Mouse (Mus musculus) ES-E14 (cell line): ENCODE results near the gene Umodl1. TPM values are rescaled to one million over a fixed set of nuclear protein-coding genes. Genes with fewer than 3 reads are reported as not detected.

Experiments used
- DNase-seq: peaks from one replicate; pipeline ENCODE4 v3.0.0-alpha.2; 2013; ENCODE audit warnings: low read depth, low spot score
- H3K27ac ChIP-seq: 2 replicates; pipeline ENCODE4 v1.5.1; 2012; ENCODE audit warnings: low read depth, mild to moderate bottlenecking, low read length, moderate library complexity, mixed read lengths; ENCODE audit not compliant: poor library complexity, insufficient read depth, severe bottlenecking
- H3K36me3 ChIP-seq: 2 replicates; pipeline ENCODE4 v1.6.1; 2012; ENCODE audit warnings: mild to moderate bottlenecking, low read length, moderate library complexity, mixed read lengths; ENCODE audit not compliant: control insufficient read depth, poor library complexity, insufficient read depth, severe bottlenecking
- H3K4me1 ChIP-seq, 2 experiments: fragments of 150-350 bp in 1 of 2; sonication (generic) in 1 of 2; 2 replicates each; pipeline ENCODE4 v1.6.1; 2012; ENCODE audit warnings: low read length in 2 of 2, mild to moderate bottlenecking in 1 of 2, mixed read lengths in 1 of 2; ENCODE audit not compliant: control insufficient read depth in 2 of 2, insufficient read depth in 2 of 2, poor library complexity in 1 of 2
- H3K4me3 ChIP-seq, 2 experiments: fragments of 150-350 bp in 1 of 2; sonication (generic) in 1 of 2; 2 replicates each; pipeline ENCODE4 v1.5.1; 2012; ENCODE audit warnings: low read length in 2 of 2, low read depth in 1 of 2, mild to moderate bottlenecking in 1 of 2, mixed read lengths in 1 of 2; ENCODE audit not compliant: insufficient read depth in 1 of 2, poor library complexity in 1 of 2, severe bottlenecking in 1 of 2
- H3K9ac ChIP-seq: 2 replicates; pipeline ENCODE4 v1.6.1; 2012; ENCODE audit warnings: low read depth, mild to moderate bottlenecking, low read length, mixed read lengths; ENCODE audit not compliant: poor library complexity, insufficient read depth, severe bottlenecking
- H3K9me3 ChIP-seq: fragments of 150-350 bp; sonication (generic); 2 replicates; pipeline ENCODE4 v1.6.1; 2012; ENCODE audit warnings: low read depth, mild to moderate bottlenecking, low read length; ENCODE audit not compliant: control insufficient read depth, insufficient read depth
- CHD2 ChIP-seq: IDR thresholded peaks from 2 replicates; pipeline ENCODE4 v1.6.1; 2014; ENCODE audit warnings: mild to moderate bottlenecking, low read depth, low read length, inconsistent platforms
- HCFC1 ChIP-seq: IDR thresholded peaks from 2 replicates; pipeline ENCODE4 v1.6.1; 2012; ENCODE audit warnings: low read length, inconsistent platforms, borderline replicate concordance; ENCODE audit not compliant: insufficient read depth
- MAFK ChIP-seq: IDR thresholded peaks from 2 replicates; pipeline ENCODE4 v1.6.1; 2014; ENCODE audit warnings: mild to moderate bottlenecking, low read depth, low read length, inconsistent platforms; ENCODE audit not compliant: insufficient read depth
- ZC3H11A ChIP-seq: IDR thresholded peaks from 2 replicates; pipeline ENCODE4 v1.6.1; 2012; ENCODE audit warnings: low read depth, mild to moderate bottlenecking, inconsistent platforms, low read length, borderline replicate concordance
- ZNF384 ChIP-seq: IDR thresholded peaks from 2 replicates; pipeline ENCODE4 v1.6.1; 2012; ENCODE audit warnings: low read depth, low read length, inconsistent platforms
- in situ Hi-C, 2 experiments: fragments of 600-800 bp; cut with MboI; formaldehyde crosslinking; loops; one replicate each; pipeline ENCODE4 v1.15.1; 2025; ENCODE audit warnings: low sequenced_read_pairs in 2 of 2, inconsistent platforms in 1 of 2; ENCODE audit not compliant: unreplicated experiment in 2 of 2
- total RNA-seq: library from RNA; depleted of rRNA; stranded (reverse); fragments of 300-350 nt; gene quantifications from 2 replicates; pipeline ENCODE4 v1.2.3, GENCODE M21; 2012

Umodl1 gene
- total RNA-seq, 1 experiment, result not detected

DNA sequence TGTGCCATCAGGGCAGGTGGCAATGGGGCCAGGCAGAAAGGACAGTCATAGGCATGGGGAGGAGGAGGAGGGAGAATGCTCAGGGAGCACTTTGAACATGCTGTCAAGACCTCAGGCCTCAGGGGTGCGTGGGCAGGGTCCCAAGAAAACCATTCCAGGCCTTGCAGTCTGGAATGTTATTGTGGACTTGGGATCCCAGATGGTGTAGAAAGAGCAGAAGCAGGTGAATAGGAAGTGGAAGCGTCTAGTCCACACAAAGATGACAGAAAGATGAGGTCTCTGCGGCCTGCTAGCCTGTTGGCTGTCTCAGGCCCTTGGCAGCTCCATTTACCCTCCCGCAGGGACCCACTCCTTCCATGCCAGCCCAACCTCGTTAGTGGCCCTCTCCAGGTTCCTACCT, 41.9 kb upstream of the Umodl1 start:
- Histone ChIP-seq H3K9ac (no peak overlapping the region), H3K36me3 (no peaks in the 10 kb centered on the region; the same call in 1 of the 2 replicates)
- in situ Hi-C loops, result no loop called here

DNA sequence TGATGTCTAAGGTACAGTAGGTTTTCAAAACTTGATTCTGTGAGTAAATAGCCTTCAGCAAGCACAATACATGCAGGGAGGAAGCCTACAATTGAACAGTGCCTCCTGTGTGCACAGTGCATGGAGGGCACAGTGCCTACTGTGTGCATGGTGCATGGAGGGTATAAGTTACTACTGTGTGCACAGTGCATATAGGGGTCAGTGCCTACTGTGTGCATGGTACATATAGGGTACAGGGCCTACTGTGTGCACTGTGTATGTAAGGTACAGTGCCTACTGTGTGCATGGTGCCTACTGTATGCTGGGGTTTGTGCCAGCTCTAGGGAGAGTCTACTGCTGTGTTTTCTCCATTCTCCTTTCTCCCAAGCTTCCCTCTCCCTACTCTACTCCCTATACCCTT, 40.2 kb upstream of the Umodl1 start:
- no peak overlapping the region for H3K9ac ChIP-seq
- in situ Hi-C loops, result no loop called here
- no peak overlapping the region for H3K27ac ChIP-seq
- H3K9me3 ChIP-seq, result no peaks in the 10 kb centered on the region
- H3K36me3 ChIP-seq, result no peaks in the 10 kb centered on the region; the same call in 1 of the 2 replicates
- no peaks in the 10 kb centered on the region for H3K4me1 ChIP-seq
- no peak overlapping the region for H3K4me3 ChIP-seq
- DNase-seq, result no peak
- no peak for TF ChIP-seq ZNF384

More for the DNA sequence above, 41.9 kb upstream of the Umodl1 start:
- H3K27ac ChIP-seq, result no peak overlapping the region
- TF ChIP-seq HCFC1, result no peak
- TF ChIP-seq MAFK, result no peak
- no peak for TF ChIP-seq ZNF384
- TF ChIP-seq CHD2, result no peak
- TF ChIP-seq ZC3H11A, result no peak
- no peak for DNase-seq
- H3K9me3 ChIP-seq, result no peaks in the 10 kb centered on the region
- no peak overlapping the region for H3K4me3 ChIP-seq
- H3K4me1 ChIP-seq, result no peaks in the 10 kb centered on the region

DNA sequence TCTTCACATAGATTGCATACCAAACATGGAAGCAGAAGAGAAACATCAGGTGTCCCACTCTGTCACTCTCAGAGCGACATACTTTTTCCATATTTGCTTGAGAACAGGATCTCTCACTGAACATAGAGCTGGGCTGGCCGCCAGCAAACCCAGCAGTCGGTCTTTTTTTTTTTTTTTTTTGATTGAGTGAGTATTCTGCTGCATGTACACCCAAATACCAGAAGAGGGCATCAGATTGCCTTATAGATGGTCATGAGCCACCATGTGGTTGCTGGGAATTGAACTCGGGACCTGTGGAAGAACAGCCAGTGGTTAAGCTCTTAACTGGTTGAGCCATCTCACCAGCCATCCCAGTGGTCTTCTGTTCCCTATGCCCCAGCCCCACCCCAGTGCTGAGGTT, 30.9 kb upstream of the Umodl1 start:
- TF ChIP-seq ZNF384 (peak; percentile 96), CHD2 (no peak)
- Histone ChIP-seq H3K4me3 (no peak overlapping the region), H3K27ac (no peak overlapping the region), H3K9me3 (no peaks in the 10 kb centered on the region), H3K36me3 (no peaks in the 10 kb centered on the region; the same call in 1 of the 2 replicates), H3K4me1 (no peaks in the 10 kb centered on the region), H3K9ac (no peak overlapping the region)
- in situ Hi-C loops, result loop anchor here (5.0 kb wide), 1 partner anchor 471 kb away; no protein-coding TSS in a partner anchor
- no peak for DNase-seq

DNA sequence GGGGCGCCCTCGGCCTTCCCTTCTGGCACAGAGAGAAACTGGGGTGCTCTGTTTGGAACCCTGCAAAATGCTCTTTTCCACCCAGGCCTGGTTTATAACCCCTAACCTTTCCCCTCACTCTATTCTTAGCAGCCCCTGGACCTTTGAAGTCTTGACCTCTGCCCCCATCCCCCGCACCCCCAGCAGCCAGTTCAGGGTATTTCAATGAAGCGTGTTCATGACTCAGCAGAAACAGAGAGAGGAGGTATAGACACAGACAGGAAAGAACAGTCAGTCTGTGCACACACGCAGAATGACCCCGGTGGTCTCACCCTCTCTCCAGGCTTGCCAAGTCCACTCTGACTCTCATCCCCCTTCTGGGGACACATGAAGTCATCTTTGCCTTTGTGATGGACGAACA, 23.6 kb upstream of the Umodl1 start:
- no peak overlapping the region for H3K27ac ChIP-seq
- no peaks in the 10 kb centered on the region for H3K9me3 ChIP-seq
- no peak overlapping the region for H3K9ac ChIP-seq
- no peak overlapping the region for H3K4me3 ChIP-seq
- H3K36me3 ChIP-seq, result no peaks in the 10 kb centered on the region
- TF ChIP-seq MAFK (peak; percentile 80), HCFC1 (no peak)
- in situ Hi-C loops, result no loop called here
- DNase-seq, result no peak
- peaks cover 0 to 7% of the 10 kb centered on the region in 2 experiments; a peak in 1 of 4 replicates for H3K4me1 ChIP-seq

DNA sequence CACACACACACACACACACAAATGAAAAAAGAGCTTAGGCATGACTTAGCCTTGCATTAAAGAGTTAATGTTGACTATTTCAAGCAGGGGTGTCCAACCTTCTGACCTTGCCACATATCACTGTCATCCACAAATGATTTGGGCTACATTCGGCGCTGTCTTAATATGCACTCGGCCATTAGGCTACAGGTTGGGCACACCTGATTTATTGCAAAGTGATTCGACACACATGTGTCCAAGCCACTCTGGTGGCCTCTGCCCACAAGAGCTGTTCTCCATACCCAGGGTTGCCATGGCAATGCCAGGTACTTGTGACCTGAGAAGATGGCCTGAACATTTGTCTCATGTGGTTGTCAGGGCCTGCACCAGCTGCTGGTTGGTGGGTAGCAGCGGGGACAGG, 21.6 kb upstream of the Umodl1 start:
- no peak for DNase-seq
- no peak overlapping the region for H3K9ac ChIP-seq
- no peak for TF ChIP-seq HCFC1
- TF ChIP-seq MAFK, result no peak
- TF ChIP-seq ZNF384, result no peak
- TF ChIP-seq CHD2, result no peak
- no peak for TF ChIP-seq ZC3H11A
- in situ Hi-C loops, result no loop called here
- no peak overlapping the region for H3K27ac ChIP-seq
- no peaks in the 10 kb centered on the region for H3K36me3 ChIP-seq
- H3K9me3 ChIP-seq, result no peaks in the 10 kb centered on the region
- peaks cover 0 to 7% of the 10 kb centered on the region in 2 experiments; a peak in 1 of 4 replicates for H3K4me1 ChIP-seq
- no peak overlapping the region for H3K4me3 ChIP-seq
